Mouse (Mus musculus) lung, postnatal 0 days (tissue): ENCODE data around the gene Proser2.
A peak's percentile ranks its signal among the peaks of the same experiment; 100 is the strongest.

Experiments
- CTCF ChIP-seq: IDR thresholded peaks from 2 replicates; pipeline ENCODE4 v1.5.1; 2016; ENCODE audit warnings: antibody characterized with exemption, mild to moderate bottlenecking
- EP300 ChIP-seq: IDR thresholded peaks from 2 replicates; pipeline ENCODE4 v1.6.1; 2016; ENCODE audit warnings: antibody characterized with exemption, mild to moderate bottlenecking, control low read depth

DNA sequence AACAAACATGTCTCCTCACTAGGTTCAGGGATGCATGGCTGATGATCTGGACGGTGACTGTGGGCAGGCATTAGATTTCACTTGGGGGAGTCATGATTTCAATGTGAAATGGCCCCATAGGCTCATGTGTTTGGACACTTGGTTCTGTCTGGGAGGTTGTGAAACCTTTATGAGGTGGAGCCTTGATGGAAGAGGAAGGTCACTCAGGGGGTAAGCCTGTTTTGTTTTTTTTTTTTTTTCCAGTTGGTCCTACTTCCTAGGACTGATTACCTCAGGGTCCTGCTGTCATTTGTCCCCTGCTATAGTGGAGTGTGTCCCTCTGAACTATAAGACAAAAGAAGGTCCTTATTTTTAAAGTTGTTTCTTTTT is 49.7 kb upstream of the Proser2 start:
- no peak for TF ChIP-seq CTCF
- TF ChIP-seq EP300: peak; percentile 33; the same call in 1 of the 2 replicates
